Mouse (Mus musculus) megakaryocyte, embryonic 14.5 days (primary cell): ENCODE measurements around the gene Klf7.

ENCODE experiments used
- FLI1 ChIP-seq: IDR thresholded peaks from 2 replicates; pipeline ENCODE4 v1.6.1; 2012; ENCODE audit warnings: low read length, inconsistent platforms, mixed read lengths
- GATA1 ChIP-seq: IDR thresholded peaks from 3 replicates; pipeline ENCODE4 v1.6.1; 2012; ENCODE audit warnings: mixed read lengths, low read length, inconsistent platforms, borderline replicate concordance

DNA sequence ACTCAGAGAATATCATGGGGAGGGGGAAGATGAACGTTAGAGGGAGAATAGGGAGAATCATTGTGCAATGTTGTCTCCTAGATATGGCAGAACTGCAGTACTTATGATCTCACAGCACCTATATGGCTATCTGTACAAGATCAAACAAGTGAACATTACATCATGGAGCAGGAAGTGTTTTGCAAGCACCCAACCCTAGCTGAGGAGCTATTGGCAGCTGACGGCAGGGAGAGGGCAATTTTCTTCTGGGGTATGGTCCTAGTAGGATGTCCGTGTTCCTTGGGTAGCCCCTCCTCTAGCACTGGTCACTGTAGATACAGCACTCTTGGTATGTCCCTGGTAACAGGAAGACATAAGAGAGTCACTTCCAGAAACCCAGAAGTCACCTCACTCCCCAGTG lies 17.4 kb downstream of the Klf7 start:
- no peak for TF ChIP-seq GATA1
- TF ChIP-seq FLI1: no peak
